Mouse (Mus musculus): Measurements from ENCODE around the gene Cnppd1.

The Cnppd1 gene

GRCm38 (mm10) chr1:75147411-75148135 is 5.1 kb upstream of the Cnppd1 start:
- no peak for DNase-seq (ENCODE audit: low spot score)

DNA sequence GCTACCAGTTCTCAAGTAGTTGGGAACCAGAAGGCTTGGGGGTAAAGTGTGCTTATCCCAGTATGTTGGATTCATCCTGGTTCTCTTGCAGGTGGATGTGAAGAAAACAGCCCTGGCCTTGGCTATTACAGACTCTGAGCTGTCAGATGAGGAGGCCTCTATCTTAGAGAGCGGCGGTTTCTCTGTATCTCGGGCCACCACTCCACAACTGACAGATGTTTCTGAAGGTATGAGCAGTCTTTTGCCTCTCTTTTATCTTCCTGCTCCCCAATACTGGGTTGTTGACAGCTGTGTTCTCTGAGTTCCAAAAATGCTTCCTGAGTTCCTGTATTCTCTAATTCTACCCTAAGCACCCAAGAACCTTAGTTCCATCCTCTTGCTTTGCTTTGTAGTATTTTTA is 3.1 kb upstream of the Cnppd1 start:
- no peak for DNase-seq (ENCODE audit: low spot score)

GRCm38 (mm10) chr1:75141486-75142190 is 873 bp downstream of the Cnppd1 start:
- DNase-seq (ENCODE audit: low spot score), result peak; percentile 57

GRCm38 (mm10) chr1:75140601-75141190 is 1.8 kb downstream of the Cnppd1 start:
- DNase-seq (ENCODE audit: low spot score), result no peak

DNA sequence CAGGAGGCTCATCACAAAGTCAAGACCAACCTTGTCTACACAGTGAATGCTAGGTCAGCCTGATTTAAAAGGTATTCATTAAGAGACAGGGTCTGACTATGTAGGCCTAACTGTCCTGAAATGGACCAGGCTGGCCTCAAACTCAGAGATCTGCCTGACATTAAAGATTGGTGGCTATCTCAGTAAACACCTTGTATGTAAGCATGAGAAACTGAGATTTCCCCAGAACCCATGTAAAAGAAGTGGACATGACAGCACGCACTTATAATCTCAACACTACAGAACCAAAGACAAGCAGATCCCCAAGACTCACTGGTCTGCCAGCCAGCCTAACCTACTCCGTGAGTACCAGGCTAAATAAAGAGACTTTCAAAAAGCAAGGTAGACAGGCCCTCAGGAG is 4.1 kb downstream of the Cnppd1 start:
- no peak for DNase-seq (ENCODE audit: low spot score)

DNA sequence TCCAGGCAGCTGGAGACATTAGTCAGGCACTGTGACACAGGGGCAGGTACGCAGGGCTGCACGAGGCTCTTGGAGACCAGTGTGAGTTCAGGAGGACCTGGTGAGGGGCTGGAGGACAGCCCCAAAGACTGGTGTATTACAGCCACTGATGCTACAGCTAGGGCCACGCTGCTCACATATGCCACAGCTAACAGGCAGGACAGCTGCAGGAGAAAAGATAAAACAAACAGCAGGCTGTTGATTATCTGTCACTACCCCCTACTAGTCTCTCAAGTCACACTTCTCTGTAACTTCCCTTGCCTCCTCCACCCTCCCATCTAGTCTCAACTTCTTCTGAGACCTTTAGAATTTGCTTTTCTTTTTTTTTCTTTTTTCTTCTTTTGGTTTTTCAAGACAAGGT is 5.8 kb downstream of the Cnppd1 start:
- no peak for DNase-seq (ENCODE audit: low spot score)

DNA sequence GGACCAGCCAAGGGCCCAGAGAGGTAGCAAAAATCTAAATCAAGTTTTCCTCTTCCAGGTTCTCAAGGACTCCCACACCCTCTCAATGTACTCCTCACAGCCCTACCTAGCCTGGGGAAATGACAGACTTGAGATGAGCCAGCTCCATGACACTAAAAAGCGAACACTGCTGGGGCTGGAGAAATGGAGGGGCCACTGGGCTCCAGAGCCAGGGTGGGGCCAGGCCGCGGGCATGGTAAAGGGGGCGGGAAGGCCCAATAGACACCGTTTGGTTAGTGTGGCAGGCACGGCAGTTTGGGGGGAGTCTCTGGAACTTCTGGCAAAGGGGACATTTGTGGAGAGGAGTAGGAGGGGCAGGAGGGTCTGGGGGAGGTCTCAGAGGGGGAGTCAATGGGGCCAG is 6.2 kb downstream of the Cnppd1 start:
- no peak for DNase-seq (ENCODE audit: low spot score)

GRCm38 (mm10) chr1:75133421-75134207 is 8.9 kb downstream of the Cnppd1 start, which contains the start of gene Slc23a3:
Slc23a3 (minus strand) TSS chr1:75133890.
- no peak for DNase-seq (ENCODE audit: low spot score)

DNA sequence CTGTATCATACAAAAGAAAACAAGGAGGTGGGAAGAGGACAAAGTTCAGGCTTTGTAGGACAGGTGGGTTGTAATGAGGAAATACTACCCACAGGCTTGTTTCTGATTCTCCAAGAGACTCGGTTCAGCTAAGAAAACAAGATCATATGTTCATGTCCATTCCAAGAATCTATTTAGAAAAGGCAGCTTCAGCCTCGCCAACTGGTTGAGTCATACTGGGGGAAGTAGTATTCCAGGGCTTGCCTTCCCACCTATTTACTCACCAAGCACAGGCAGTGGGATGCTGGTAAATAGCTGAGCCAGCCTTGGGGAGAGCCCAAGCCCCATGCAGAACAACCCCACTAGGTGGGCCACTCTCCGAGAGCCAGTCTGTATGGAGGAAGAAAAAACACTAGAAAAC is 13.9 kb downstream of the Cnppd1 start:
- no peak for DNase-seq (ENCODE audit: low spot score)

- no peak for DNase-seq (ENCODE audit: low spot score)
These were observed 17.1 kb downstream of the Cnppd1 start for GRCm38 (mm10) chr1:75125418-75125817.

GRCm38 (mm10) chr1:75124346-75125321 is 17.9 kb downstream of the Cnppd1 start, which contains the start of gene Nhej1:
Nhej1 (minus strand) TSS chr1:75125200.
- DNase-seq (ENCODE audit: low spot score), result peak; percentile 93

- no peak for DNase-seq (ENCODE audit: low spot score)
These were observed 20.3 kb downstream of the Cnppd1 start for GRCm38 (mm10) chr1:75122211-75122610.

Measured in layer of hippocampus, adult 11-12 months (tissue).